Mouse (Mus musculus): ENCODE results near the gene Xrn1. TPM values are rescaled to one million over a fixed set of nuclear protein-coding genes. Genes with fewer than 3 reads are reported as not detected.

Gene Xrn1
- total RNA-seq, 1 experiment = 15.2 TPM

GRCm38 (mm10) chr9:96044214-96044613 lies 89.7 kb downstream of the Xrn1 start:
- Histone ChIP-seq H3K27ac (ENCODE audit: insufficient read depth, low read depth, low read length, poor library complexity, severe bottlenecking) (no peak overlapping the region), H3K9me3 (ENCODE audit: control insufficient read depth, insufficient read depth, low read depth, low read length) (no peaks in the 10 kb centered on the region), H3K36me3 (ENCODE audit: control insufficient read depth, insufficient read depth, low read length, poor library complexity, severe bottlenecking) (peaks cover 13% of the 10 kb centered on the region), H3K4me3 (ENCODE audit: insufficient read depth in 1 of 2, low read depth in 1 of 2, low read length in 2 of 2, poor library complexity in 1 of 2, severe bottlenecking in 1 of 2) (no peak overlapping the region), H3K4me1 (ENCODE audit: control insufficient read depth in 2 of 2, insufficient read depth in 2 of 2, low read length in 2 of 2, poor library complexity in 1 of 2) (peaks cover 0 to 3% of the 10 kb centered on the region in 2 experiments; a peak in 2 of 4 replicates), H3K9ac (ENCODE audit: insufficient read depth, low read depth, low read length, poor library complexity, severe bottlenecking) (no peak overlapping the region)
- in situ Hi-C loops (cut with MboI; ENCODE audit: low sequenced_read_pairs in 2 of 2, unreplicated experiment in 2 of 2) = no loop called here
- TF ChIP-seq ZC3H11A (IDR thresholded peaks at IDR 0.05; ENCODE audit: borderline replicate concordance, low read depth, low read length) = no peak
- TF ChIP-seq MAFK (IDR thresholded peaks at IDR 0.05; ENCODE audit: insufficient read depth, low read depth, low read length) = no peak
- TF ChIP-seq HCFC1 (IDR thresholded peaks at IDR 0.05; ENCODE audit: borderline replicate concordance, insufficient read depth, low read length) = no peak
- no peak for TF ChIP-seq ZNF384 (IDR thresholded peaks at IDR 0.05; ENCODE audit: low read depth, low read length)
- no peak for TF ChIP-seq CHD2 (IDR thresholded peaks at IDR 0.05; ENCODE audit: low read depth, low read length)
- DNase-seq (ENCODE audit: low read depth, low spot score) = peak; percentile 4

DNA sequence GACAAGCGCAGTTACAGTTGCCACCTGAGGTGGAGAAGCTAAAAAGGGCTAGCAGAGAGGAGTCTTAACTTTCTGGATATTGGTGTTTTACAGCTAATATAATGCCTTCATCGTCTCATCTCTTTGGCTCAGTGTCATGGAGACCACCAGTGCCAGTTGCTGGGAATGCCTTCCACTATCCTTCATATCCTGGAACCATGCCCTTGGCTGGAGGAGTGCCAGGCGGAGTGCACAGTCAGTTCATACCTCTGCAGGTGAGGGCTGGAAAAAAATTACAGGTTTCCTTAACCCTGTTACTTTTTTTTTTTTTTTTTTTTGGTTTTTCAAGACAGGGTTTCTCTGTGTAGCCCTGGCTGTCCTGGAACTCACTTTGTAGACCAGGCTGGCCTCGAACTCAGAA lies 96.9 kb downstream of the Xrn1 start:
- peaks cover 9% of the 10 kb centered on the region for H3K36me3 ChIP-seq (ENCODE audit: control insufficient read depth, insufficient read depth, low read length, poor library complexity, severe bottlenecking)
- no peaks in the 10 kb centered on the region for H3K9me3 ChIP-seq (ENCODE audit: control insufficient read depth, insufficient read depth, low read depth, low read length)
- DNase-seq (ENCODE audit: low read depth, low spot score) = no peak
- in situ Hi-C loops (cut with MboI; ENCODE audit: low sequenced_read_pairs in 2 of 2, unreplicated experiment in 2 of 2) = no loop called here
- no peak overlapping the region for H3K27ac ChIP-seq (ENCODE audit: insufficient read depth, low read depth, low read length, poor library complexity, severe bottlenecking)
- H3K4me1 ChIP-seq (ENCODE audit: control insufficient read depth in 2 of 2, insufficient read depth in 2 of 2, low read length in 2 of 2, poor library complexity in 1 of 2) = no peaks in the 10 kb centered on the region
- TF ChIP-seq CHD2 (IDR thresholded peaks at IDR 0.05; ENCODE audit: low read depth, low read length) (no peak), MAFK (IDR thresholded peaks at IDR 0.05; ENCODE audit: insufficient read depth, low read depth, low read length) (no peak), ZC3H11A (IDR thresholded peaks at IDR 0.05; ENCODE audit: borderline replicate concordance, low read depth, low read length) (no peak), ZNF384 (IDR thresholded peaks at IDR 0.05; ENCODE audit: low read depth, low read length) (no peak), HCFC1 (IDR thresholded peaks at IDR 0.05; ENCODE audit: borderline replicate concordance, insufficient read depth, low read length) (no peak)
- H3K4me3 ChIP-seq (ENCODE audit: insufficient read depth in 1 of 2, low read depth in 1 of 2, low read length in 2 of 2, poor library complexity in 1 of 2, severe bottlenecking in 1 of 2) = no peak overlapping the region
- H3K9ac ChIP-seq (ENCODE audit: insufficient read depth, low read depth, low read length, poor library complexity, severe bottlenecking) = no peak overlapping the region

DNA sequence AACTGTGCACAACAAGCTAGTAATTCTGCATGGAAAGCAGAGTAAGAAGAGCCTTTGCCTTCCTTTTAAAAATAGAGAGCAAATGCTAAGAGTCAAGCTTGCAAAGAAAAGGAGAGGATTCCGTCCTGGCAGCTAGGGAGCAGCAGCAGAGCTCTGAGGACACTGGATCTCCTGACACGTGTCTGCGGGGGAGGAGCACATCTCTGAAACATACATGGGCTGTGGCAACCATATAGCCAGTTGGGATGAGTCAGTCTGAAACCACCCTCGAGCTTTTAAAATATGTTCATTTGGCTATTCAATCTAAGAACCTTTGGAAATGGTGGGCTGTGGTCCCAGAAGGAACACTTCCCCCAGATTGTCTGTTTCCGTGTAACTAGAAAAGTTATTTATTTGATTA lies 100.3 kb downstream of the Xrn1 start:
- Histone ChIP-seq H3K9ac (ENCODE audit: insufficient read depth, low read depth, low read length, poor library complexity, severe bottlenecking) (no peak overlapping the region), H3K9me3 (ENCODE audit: control insufficient read depth, insufficient read depth, low read depth, low read length) (no peaks in the 10 kb centered on the region), H3K4me3 (ENCODE audit: insufficient read depth in 1 of 2, low read depth in 1 of 2, low read length in 2 of 2, poor library complexity in 1 of 2, severe bottlenecking in 1 of 2) (no peak overlapping the region), H3K27ac (ENCODE audit: insufficient read depth, low read depth, low read length, poor library complexity, severe bottlenecking) (no peak overlapping the region), H3K4me1 (ENCODE audit: control insufficient read depth in 2 of 2, insufficient read depth in 2 of 2, low read length in 2 of 2, poor library complexity in 1 of 2) (no peaks in the 10 kb centered on the region), H3K36me3 (ENCODE audit: control insufficient read depth, insufficient read depth, low read length, poor library complexity, severe bottlenecking) (peaks cover 10% of the 10 kb centered on the region)
- no peak for DNase-seq (ENCODE audit: low read depth, low spot score)
- in situ Hi-C loops (cut with MboI; ENCODE audit: low sequenced_read_pairs in 2 of 2, unreplicated experiment in 2 of 2) = no loop called here
- TF ChIP-seq MAFK (IDR thresholded peaks at IDR 0.05; ENCODE audit: insufficient read depth, low read depth, low read length) = no peak
- no peak for TF ChIP-seq HCFC1 (IDR thresholded peaks at IDR 0.05; ENCODE audit: borderline replicate concordance, insufficient read depth, low read length)
- TF ChIP-seq CHD2 (IDR thresholded peaks at IDR 0.05; ENCODE audit: low read depth, low read length) = no peak
- no peak for TF ChIP-seq ZC3H11A (IDR thresholded peaks at IDR 0.05; ENCODE audit: borderline replicate concordance, low read depth, low read length)
- TF ChIP-seq ZNF384 (IDR thresholded peaks at IDR 0.05; ENCODE audit: low read depth, low read length) = no peak

GRCm38 (mm10) chr9:96056417-96057223 lies 102.1 kb downstream of the Xrn1 start:
- H3K9ac ChIP-seq (ENCODE audit: insufficient read depth, low read depth, low read length, poor library complexity, severe bottlenecking) = no peak overlapping the region
- H3K4me1 ChIP-seq (ENCODE audit: control insufficient read depth in 2 of 2, insufficient read depth in 2 of 2, low read length in 2 of 2, poor library complexity in 1 of 2) = no peaks in the 10 kb centered on the region
- no peaks in the 10 kb centered on the region for H3K9me3 ChIP-seq (ENCODE audit: control insufficient read depth, insufficient read depth, low read depth, low read length)
- H3K4me3 ChIP-seq (ENCODE audit: insufficient read depth in 1 of 2, low read depth in 1 of 2, low read length in 2 of 2, poor library complexity in 1 of 2, severe bottlenecking in 1 of 2) = no peak overlapping the region
- in situ Hi-C loops (cut with MboI; ENCODE audit: low sequenced_read_pairs in 2 of 2, unreplicated experiment in 2 of 2) = no loop called here
- no peak for DNase-seq (ENCODE audit: low read depth, low spot score)
- H3K36me3 ChIP-seq (ENCODE audit: control insufficient read depth, insufficient read depth, low read length, poor library complexity, severe bottlenecking) = peaks cover 8% of the 10 kb centered on the region
- H3K27ac ChIP-seq (ENCODE audit: insufficient read depth, low read depth, low read length, poor library complexity, severe bottlenecking) = no peak overlapping the region
- TF ChIP-seq HCFC1 (IDR thresholded peaks at IDR 0.05; ENCODE audit: borderline replicate concordance, insufficient read depth, low read length) (no peak), ZNF384 (IDR thresholded peaks at IDR 0.05; ENCODE audit: low read depth, low read length) (no peak), CHD2 (IDR thresholded peaks at IDR 0.05; ENCODE audit: low read depth, low read length) (no peak), MAFK (IDR thresholded peaks at IDR 0.05; ENCODE audit: insufficient read depth, low read depth, low read length) (no peak), ZC3H11A (IDR thresholded peaks at IDR 0.05; ENCODE audit: borderline replicate concordance, low read depth, low read length) (no peak)
